7 mouse cellular contexts compared by ENCODE assay signal in the genomic region with DNA sequence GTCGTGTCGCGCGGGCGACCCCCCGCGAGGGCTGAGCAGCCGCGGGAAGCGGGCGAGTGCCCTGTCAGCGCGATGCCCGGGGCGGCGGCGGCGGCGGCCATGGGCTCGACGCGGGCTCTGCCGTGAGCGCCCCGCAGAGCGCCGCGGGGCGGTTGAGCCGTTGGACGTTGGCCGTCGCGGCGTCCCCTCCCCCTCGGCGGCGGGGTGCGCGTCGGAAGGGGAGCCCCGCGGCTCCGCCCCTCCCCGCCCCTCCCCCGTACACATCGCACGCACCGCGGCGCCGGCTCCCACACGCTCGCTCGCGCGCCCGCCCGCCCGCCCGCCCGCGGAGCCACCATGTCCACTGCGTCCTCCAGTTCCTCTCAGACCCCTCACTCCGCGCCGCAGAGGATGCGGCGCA. TPM values are rescaled to one million over a fixed set of nuclear protein-coding genes. Genes with fewer than 3 reads are reported as not detected.
DNase-seq lines count a peak whose midpoint lies in the region; ATAC-seq and TF ChIP-seq lines count a peak whose summit lies in the region.

A gene (plus strand): TSS at position 50 of the 400 bp plus-strand sequence.

- H3K9me3 ChIP-seq in G1E (replicated peaks) = no peaks in the 10 kb centered on the region
- H3K9me3 ChIP-seq in forebrain, embryonic 12.5 days = no peaks in the 10 kb centered on the region
- H3K9me3 ChIP-seq in hindbrain, embryonic 13.5 days = no peaks in the 10 kb centered on the region

- H3K4me1 ChIP-seq in G1E (ENCODE audit: insufficient read depth, low read depth, low read length) = peaks cover 33% of the 10 kb centered on the region
- H3K4me1 ChIP-seq in forebrain, embryonic 12.5 days = peaks cover 22% of the 10 kb centered on the region
- H3K4me1 ChIP-seq in hindbrain, embryonic 13.5 days (replicated peaks) = peaks cover 26% of the 10 kb centered on the region

- peak within 1 kb of the TSS; percentile 76 for H3K4me2 ChIP-seq in forebrain, embryonic 12.5 days
- peak within 1 kb of the TSS; percentile 82 for H3K4me2 ChIP-seq in hindbrain, embryonic 13.5 days

- ATAC-seq in G1E (ENCODE audit: extremely low read depth, insufficient number of reproducible peaks, low FRiP score, poor library complexity, severe bottlenecking) = no peak
- ATAC-seq in forebrain, embryonic 12.5 days (ENCODE audit: low FRiP score) = peak; percentile 87
- ATAC-seq in hindbrain, embryonic 13.5 days (ENCODE audit: low FRiP score) = peak; percentile 89
- peak; percentile 49 for ATAC-seq in megakaryocyte, adult 5-6 weeks (ENCODE audit: poor library complexity, severe bottlenecking)

- H3K4me3 ChIP-seq in G1E (ENCODE audit: low read depth, low read length) = peak within 1 kb of the TSS; percentile 90
- H3K4me3 ChIP-seq in forebrain, embryonic 12.5 days (replicated peaks) = peak within 1 kb of the TSS; percentile 97
- peak within 1 kb of the TSS; percentile 92 for H3K4me3 ChIP-seq in hindbrain, embryonic 13.5 days

- DNase-seq in G1E (ENCODE audit: low spot score) = peak; percentile 67
- DNase-seq in adrenal gland, postnatal 14 days = peak; percentile 88
- DNase-seq in left cerebral cortex, postnatal 14 days (ENCODE audit: low spot score in 2 of 2) = peak in 1 of 2 experiments; percentile 74
- DNase-seq in right cerebral cortex, adult 18-20 months = peak; percentile 77

- peak within 1 kb of the TSS; percentile 100 for H3K27ac ChIP-seq in forebrain, embryonic 12.5 days
- H3K27ac ChIP-seq in hindbrain, embryonic 13.5 days = peak within 1 kb of the TSS; percentile 100

- H3K9ac ChIP-seq in forebrain, embryonic 12.5 days = peak within 1 kb of the TSS; percentile 99
- peak within 1 kb of the TSS; percentile 98 for H3K9ac ChIP-seq in hindbrain, embryonic 13.5 days

- H3K36me3 ChIP-seq in G1E (replicated peaks) = peaks cover 11% of the 10 kb centered on the region
- no peaks in the 10 kb centered on the region for H3K36me3 ChIP-seq in forebrain, embryonic 12.5 days (replicated peaks)
- no peaks in the 10 kb centered on the region for H3K36me3 ChIP-seq in hindbrain, embryonic 13.5 days

- intact Hi-C loops in left cerebral cortex, postnatal 14 days (cut with DNase I) = loop anchor here (5.0 kb wide), 1 partner anchor 232 kb away; no protein-coding TSS in a partner anchor

- no peak for TF ChIP-seq CTCF in G1E (IDR thresholded peaks at IDR 0.05; ENCODE audit: low read depth, low read length)

- H3K27me3 ChIP-seq in G1E (ENCODE audit: insufficient read depth, low read length) = no peaks in the 10 kb centered on the region
- H3K27me3 ChIP-seq in forebrain, embryonic 12.5 days = no peaks in the 10 kb centered on the region
- no peaks in the 10 kb centered on the region for H3K27me3 ChIP-seq in hindbrain, embryonic 13.5 days

- 1% methylated on average over 29 of the region's 69 CpGs for WGBS in forebrain, embryonic 12.5 days
- 0% methylated on average over 17 of the region's 69 CpGs for WGBS in hindbrain, embryonic 13.5 days

RNA-seq across cellular contexts. Expression of the gene that starts here (rescaled TPM):
- total RNA-seq in G1E (2014; fragmentation: Nextera tagmentation) = 85.9 and 92.2 TPM in 2 replicates
- 37.4 and 45.4 TPM in 2 replicates for total RNA-seq in G1E (2017)
- 19.0 and 20.6 TPM in 2 replicates for polyA plus RNA-seq in G1E (2012)
- 28.1 and 35.8 TPM in 2 replicates for total RNA-seq in adrenal gland, postnatal 14 days (2021)
- 18.8 and 22.0 TPM in 2 replicates for polyA plus RNA-seq in forebrain, embryonic 12.5 days (2016; fragmentation: Nextera tagmentation; extraction: Ambion mirVana)
- 9.0 and 9.7 TPM in 2 replicates for polyA plus RNA-seq in hindbrain, embryonic 13.5 days (2015; fragmentation: Nextera tagmentation; extraction: Ambion mirVana)
- total RNA-seq in left cerebral cortex, postnatal 14 days (2021) = 10 to 100 TPM; 67.8 to 73.6 TPM
- total RNA-seq in megakaryocyte, adult 5-6 weeks (2015) = 10.2 and 14.2 TPM in 2 replicates
- total RNA-seq in megakaryocyte, adult 5-6 weeks (2017) = 3.1 and 4.1 TPM in 2 replicates
